Mouse (Mus musculus) midbrain, postnatal 0 days (tissue): ENCODE measurements around the gene Ptbp1. TPM values are rescaled to one million over a fixed set of nuclear protein-coding genes. Genes with fewer than 3 reads are reported as not detected.
A peak's percentile ranks its signal among the peaks of the same experiment; 100 is the strongest.

Experiments
- ATAC-seq: fragments of 200-750 bp; cut with Nextera tagmentation; 2 replicates; pipeline ENCODE4 v1.8.0; 2017; ENCODE audit warnings: moderate number of reproducible peaks, mild to moderate bottlenecking, moderate TSS enrichment, moderate library complexity; ENCODE audit not compliant: low FRiP score
- DNase-seq: peaks from one replicate; pipeline ENCODE4 v3.0.0-alpha.2; 2015; ENCODE audit warnings: low spot score
- H3K27ac ChIP-seq: fragments of 300-500 bp; sonication (generic); 2 replicates; pipeline ENCODE4 v1.5.1; 2014; ENCODE audit warnings: low read depth, mild to moderate bottlenecking, low read length, mixed read lengths
- H3K27me3 ChIP-seq: fragments of 300-500 bp; sonication (generic); 2 replicates; pipeline ENCODE4 v1.6.1; 2014; ENCODE audit warnings: low read length, control low read depth, mixed read lengths; ENCODE audit not compliant: insufficient read depth
- H3K36me3 ChIP-seq: fragments of 300-500 bp; sonication (generic); 2 replicates; pipeline ENCODE4 v1.6.1; 2014; ENCODE audit warnings: low read length, control low read depth, mixed read lengths; ENCODE audit not compliant: insufficient read depth
- H3K4me1 ChIP-seq: fragments of 300-500 bp; sonication (generic); 2 replicates; pipeline ENCODE4 v1.6.1; 2014; ENCODE audit warnings: mild to moderate bottlenecking, control low read depth, antibody characterized with exemption, low read length, mixed read lengths; ENCODE audit not compliant: insufficient read depth
- H3K4me2 ChIP-seq: fragments of 300-500 bp; sonication (generic); 2 replicates; pipeline ENCODE4 v1.6.1; 2014; ENCODE audit warnings: low read depth, mild to moderate bottlenecking, low read length, mixed read lengths; ENCODE audit not compliant: poor library complexity, severe bottlenecking
- H3K4me3 ChIP-seq: fragments of 300-500 bp; sonication (generic); 2 replicates; pipeline ENCODE4 v1.5.1; 2014; ENCODE audit warnings: low read depth, mild to moderate bottlenecking, low read length, moderate library complexity
- H3K9ac ChIP-seq: fragments of 300-500 bp; sonication (generic); replicated peaks from 2 replicates; pipeline ENCODE4 v1.6.1; 2014; ENCODE audit warnings: mild to moderate bottlenecking, low read length, moderate library complexity, mixed read lengths; ENCODE audit not compliant: poor library complexity, severe bottlenecking
- H3K9me3 ChIP-seq: fragments of 300-500 bp; sonication (generic); 2 replicates; pipeline ENCODE4 v1.6.1; 2016; ENCODE audit warnings: low read length, control low read depth
- CTCF ChIP-seq: IDR thresholded peaks from 2 replicates; pipeline ENCODE4 v1.5.1; 2016; ENCODE audit warnings: antibody characterized with exemption, mild to moderate bottlenecking
- WGBS: fragments of 180-500 bp; shearing (Covaris S2); extraction: QIAGEN DNeasy Blood & Tissue Kit; methylation state at CpG from one replicate; pipeline ENCODE4 v1.1.7; 2014; 5-methylcytosine and 5-hydroxymethylcytosine counted together
- polyA plus RNA-seq: library from polyadenylated mRNA; unstranded; fragments of >200 nt; fragmentation: Nextera tagmentation; extraction: Ambion mirVana; gene quantifications from 2 replicates; pipeline ENCODE4 v1.2.1, GENCODE M21; 2015
- total RNA-seq: library from RNA; depleted of rRNA; stranded (reverse); fragments of >200 nt; gene quantifications from 2 replicates; pipeline ENCODE4 v1.2.3, GENCODE M21; 2014

Ptbp1 gene
- total and polyA plus RNA-seq, 2 experiments from 2014 or later: 49.7 to 114 TPM

GRCm38 (mm10) chr10:79820277-79820676 lies 34.0 kb upstream of the Ptbp1 start:
- Histone ChIP-seq H3K36me3 (peaks cover 41% of the 10 kb centered on the region), H3K4me1 (no peaks in the 10 kb centered on the region), H3K4me3 (no peak overlapping the region), H3K9ac (no peak overlapping the region), H3K9me3 (no peaks in the 10 kb centered on the region), H3K4me2 (no peak overlapping the region), H3K27me3 (no peaks in the 10 kb centered on the region), H3K27ac (no peak overlapping the region)
- DNase-seq: no peak
- TF ChIP-seq CTCF: no peak
- ATAC-seq: no peak
- WGBS: 87% methylated on average over 8 of the region's 8 CpGs

GRCm38 (mm10) chr10:79820782-79821181 lies 33.4 kb upstream of the Ptbp1 start, which contains the start of gene Misp:
Misp (plus strand) TSS chr10:79820989.
- H3K4me3 ChIP-seq: no peak within 1 kb of the TSS
- no peaks in the 10 kb centered on the region for H3K27me3 ChIP-seq
- DNase-seq (no peak), ATAC-seq (no peak)
- no peak within 1 kb of the TSS for H3K27ac ChIP-seq
- H3K9me3 ChIP-seq: no peaks in the 10 kb centered on the region
- peaks cover 36% of the 10 kb centered on the region for H3K36me3 ChIP-seq
- H3K4me2 ChIP-seq: no peak within 1 kb of the TSS
- TF ChIP-seq CTCF: peak; percentile 20; the same call in 1 of the 2 replicates
- no peaks in the 10 kb centered on the region for H3K4me1 ChIP-seq
- H3K9ac ChIP-seq: no peak within 1 kb of the TSS
- 75% methylated on average over 11 of the region's 11 CpGs for WGBS

- no peak for ATAC-seq
- Histone ChIP-seq H3K9ac (0 out of 2 replicates have a peak overlapping the region, but pooled peaks have one; percentile 42), H3K4me1 (no peaks in the 10 kb centered on the region), H3K36me3 (peaks cover 27% of the 10 kb centered on the region), H3K27ac (no peak overlapping the region), H3K4me2 (no peak overlapping the region), H3K27me3 (no peaks in the 10 kb centered on the region), H3K4me3 (no peak overlapping the region), H3K9me3 (no peaks in the 10 kb centered on the region)
- no peak for DNase-seq
- no peak for TF ChIP-seq CTCF
- WGBS: 90% methylated on average over 12 of the region's 12 CpGs
Observed at GRCm38 (mm10) chr10:79821731-79822130, 32.5 kb upstream of the Ptbp1 start.

GRCm38 (mm10) chr10:79822372-79822771 lies 31.9 kb upstream of the Ptbp1 start:
- Histone ChIP-seq H3K4me2 (no peak overlapping the region), H3K9ac (peak overlapping the region; percentile 42; the same call in 1 of the 2 replicates), H3K36me3 (peaks cover 24% of the 10 kb centered on the region), H3K27ac (no peak overlapping the region), H3K4me3 (no peak overlapping the region), H3K4me1 (no peaks in the 10 kb centered on the region), H3K9me3 (no peaks in the 10 kb centered on the region), H3K27me3 (no peaks in the 10 kb centered on the region)
- WGBS: 37% methylated on average over 17 of the region's 17 CpGs
- no peak for TF ChIP-seq CTCF
- no peak for ATAC-seq
- DNase-seq: no peak

GRCm38 (mm10) chr10:79823011-79823410 lies 31.2 kb upstream of the Ptbp1 start:
- Histone ChIP-seq H3K36me3 (peaks cover 23% of the 10 kb centered on the region), H3K4me2 (no peak overlapping the region), H3K9me3 (no peaks in the 10 kb centered on the region), H3K4me1 (no peaks in the 10 kb centered on the region), H3K27me3 (no peaks in the 10 kb centered on the region), H3K9ac (no peak overlapping the region), H3K4me3 (no peak overlapping the region), H3K27ac (no peak overlapping the region)
- 82% methylated on average over 6 of the region's 6 CpGs for WGBS
- TF ChIP-seq CTCF: no peak
- DNase-seq: no peak
- no peak for ATAC-seq

DNA sequence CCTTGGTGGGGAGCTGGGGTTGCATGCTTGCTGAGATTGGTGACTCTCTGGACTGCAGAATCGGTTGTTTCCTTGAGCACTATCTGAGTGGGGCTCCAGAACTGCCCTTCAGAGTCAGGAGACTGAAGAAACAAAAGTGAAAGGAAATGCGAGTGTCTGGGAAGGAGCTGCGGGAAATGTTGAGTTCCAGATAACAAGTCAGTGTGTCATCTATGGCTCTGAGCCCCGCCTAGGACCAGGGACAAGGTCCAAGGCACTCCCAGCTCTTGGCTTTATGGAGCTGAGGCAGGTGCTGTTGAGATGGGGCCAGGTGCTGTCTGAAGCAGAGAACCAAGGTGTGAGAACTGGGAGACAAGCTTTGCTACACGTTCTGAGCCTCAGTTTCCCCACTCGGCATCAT lies 29.8 kb upstream of the Ptbp1 start:
- Histone ChIP-seq H3K4me2 (no peak overlapping the region), H3K36me3 (peaks cover 11% of the 10 kb centered on the region), H3K4me1 (no peaks in the 10 kb centered on the region), H3K4me3 (no peak overlapping the region), H3K9me3 (no peaks in the 10 kb centered on the region), H3K9ac (no peak overlapping the region), H3K27ac (no peak overlapping the region), H3K27me3 (no peaks in the 10 kb centered on the region)
- TF ChIP-seq CTCF: no peak
- no peak for ATAC-seq
- 68% methylated on average over 6 of the region's 6 CpGs for WGBS
- no peak for DNase-seq
